Mouse (Mus musculus): ENCODE data around the gene Plcxd2.

DNA sequence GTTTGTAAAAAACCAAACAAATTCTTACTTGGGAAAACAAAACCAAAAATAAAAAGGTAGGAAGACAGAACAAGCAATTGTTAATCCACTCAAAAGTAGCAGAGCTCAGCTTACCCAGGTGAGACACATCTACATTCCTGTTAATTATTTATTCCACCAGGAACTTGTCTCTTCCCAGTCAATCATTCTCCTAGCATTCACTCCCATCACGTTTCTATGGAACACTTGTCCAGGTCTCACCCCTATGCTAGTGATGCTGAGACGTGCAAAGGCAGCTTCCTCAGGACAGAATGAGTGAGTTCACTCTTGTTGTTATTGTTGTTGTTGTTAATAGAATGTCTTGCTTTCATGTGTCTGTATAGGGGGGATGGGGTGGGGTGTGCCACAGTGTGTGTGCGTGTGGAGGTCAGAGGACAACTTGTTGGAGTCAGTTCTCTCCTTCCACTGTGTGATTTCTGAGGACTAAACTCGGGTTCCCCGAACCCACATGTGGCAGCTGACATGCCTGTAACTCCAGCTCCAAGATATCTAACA lies 13.0 kb upstream of the Plcxd2 start:
- TF ChIP-seq POLR2A (IDR thresholded peaks at IDR 0.05; ENCODE audit: extremely low read depth, insufficient read depth, low read length) (no peak), CTCF (IDR thresholded peaks at IDR 0.05; ENCODE audit: extremely low read depth, insufficient read depth, low read length) (no peak)

Measured in cortical plate, adult 2 months (tissue).